Comparison of ENCODE assay signal across 14 mouse cellular contexts in the genomic region with DNA sequence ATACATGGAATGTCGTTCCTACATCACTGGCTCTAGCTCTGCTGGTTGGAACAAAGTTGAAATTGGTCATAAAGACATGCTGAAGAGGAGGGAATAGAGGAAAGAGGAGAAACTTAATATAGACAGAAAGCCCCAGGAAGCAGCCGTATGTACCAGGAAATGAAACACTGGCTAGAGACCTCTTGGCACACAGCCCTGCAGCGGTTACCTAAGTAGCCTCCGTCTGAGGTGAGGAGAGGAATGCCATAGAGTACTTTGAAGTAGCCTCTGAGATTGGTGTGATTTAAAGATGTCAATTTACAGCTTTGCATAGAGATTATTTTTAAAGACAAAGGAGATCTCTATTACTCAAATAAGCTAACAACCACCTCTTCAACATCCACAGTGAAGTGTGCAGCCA.
"Had no signal": no experiment of that assay in that cellular context is flagged by ENCODE, and none has a peak within 500 bp of the region (broad histone marks: within the 10 kb centered on the region; RNA-seq: fewer than 3 reads in every experiment).

No protein-coding gene starts in this region.

- DNase-seq: kidney, adult 2 months; liver; liver, embryonic 13.5 days; liver, postnatal 0 days; right cerebral cortex, postnatal 4 days; spleen, adult 18-20 months; thymus, adult 2 months; thymus, postnatal 25 days had no signal

- H3K36me3 ChIP-seq: intestine, embryonic 15.5 days; kidney, embryonic 15.5 days; liver, embryonic 13.5 days; midbrain, embryonic 15.5 days; neural tube, embryonic 12.5 days; stomach, embryonic 15.5 days had no signal

- H3K27me3 ChIP-seq: intestine, embryonic 15.5 days; kidney, embryonic 15.5 days; liver, embryonic 13.5 days; midbrain, embryonic 15.5 days; neural tube, embryonic 12.5 days; stomach, embryonic 15.5 days had no signal

- H3K4me3 ChIP-seq: intestine, embryonic 15.5 days; kidney, embryonic 15.5 days; liver, embryonic 13.5 days; midbrain, embryonic 15.5 days; neural tube, embryonic 12.5 days; stomach, embryonic 15.5 days had no signal

- H3K4me1 ChIP-seq: intestine, embryonic 15.5 days; kidney, embryonic 15.5 days; liver, embryonic 13.5 days; midbrain, embryonic 15.5 days; neural tube, embryonic 12.5 days; stomach, embryonic 15.5 days had no signal

- H3K4me2 ChIP-seq: intestine, embryonic 15.5 days; kidney, embryonic 15.5 days; liver, embryonic 13.5 days; midbrain, embryonic 11.5 days; midbrain, embryonic 15.5 days; neural tube, embryonic 12.5 days; stomach, embryonic 15.5 days had no signal

- H3K27ac ChIP-seq: intestine, embryonic 15.5 days; kidney, embryonic 15.5 days; liver, embryonic 13.5 days; midbrain, embryonic 15.5 days; neural tube, embryonic 12.5 days; stomach, embryonic 15.5 days had no signal

- ATAC-seq: intestine, embryonic 15.5 days; liver, postnatal 0 days; midbrain, embryonic 15.5 days had no signal

- H3K9me3 ChIP-seq: intestine, embryonic 15.5 days; kidney, embryonic 15.5 days; liver, embryonic 13.5 days; midbrain, embryonic 15.5 days; neural tube, embryonic 12.5 days; stomach, embryonic 15.5 days had no signal

- H3K9ac ChIP-seq: intestine, embryonic 15.5 days; kidney, embryonic 15.5 days; liver, embryonic 13.5 days; liver, postnatal 0 days; midbrain, embryonic 15.5 days; neural tube, embryonic 12.5 days; stomach, embryonic 15.5 days had no signal
